Mouse (Mus musculus) heart, embryonic 14.5 days (tissue): ENCODE results near the gene Zfp609. TPM values are rescaled to one million over a fixed set of nuclear protein-coding genes. Genes with fewer than 3 reads are reported as not detected.
A peak's percentile ranks its signal among the peaks of the same experiment; 100 is the strongest.

Experiments used
- ATAC-seq: fragments of 200-750 bp; cut with Nextera tagmentation; 2 replicates; pipeline ENCODE4 v1.8.0; 2017; ENCODE audit warnings: low read depth, moderate TSS enrichment; ENCODE audit not compliant: insufficient number of reproducible peaks, insufficient read depth, low FRiP score
- H3K27ac ChIP-seq, 2 experiments: fragments of 200-500 bp in 1 of 2; fragments of 300-500 bp in 1 of 2; sonication (generic) in 1 of 2; replicated peaks in 1 of 2; 2 replicates each; pipeline ENCODE4 v1.5.1; 2012 to 2014; ENCODE audit warnings: low read depth in 2 of 2, low read length in 2 of 2, control low read depth in 1 of 2, mild to moderate bottlenecking in 1 of 2, mixed read lengths in 1 of 2; ENCODE audit not compliant: control insufficient read depth in 1 of 2, insufficient read depth in 1 of 2
- H3K27me3 ChIP-seq: fragments of 300-500 bp; sonication (generic); 2 replicates; pipeline ENCODE4 v1.6.1; 2014; ENCODE audit warnings: mild to moderate bottlenecking, low read length, control low read depth; ENCODE audit not compliant: control insufficient read depth, insufficient read depth
- H3K36me3 ChIP-seq: fragments of 300-500 bp; sonication (generic); 2 replicates; pipeline ENCODE4 v1.6.1; 2014; ENCODE audit warnings: mild to moderate bottlenecking, control low read depth, low read length, mixed read lengths; ENCODE audit not compliant: control insufficient read depth, insufficient read depth
- H3K4me1 ChIP-seq, 2 experiments: fragments of 200-500 bp in 1 of 2; fragments of 300-500 bp in 1 of 2; sonication (generic) in 1 of 2; 2 replicates each; pipeline ENCODE4 v1.6.1; 2012 to 2014; ENCODE audit warnings: low read length in 2 of 2, control low read depth in 1 of 2, mixed read lengths in 1 of 2; ENCODE audit not compliant: control insufficient read depth in 2 of 2, insufficient read depth in 2 of 2
- H3K4me2 ChIP-seq: fragments of 300-500 bp; sonication (generic); 2 replicates; pipeline ENCODE4 v1.6.1; 2014; ENCODE audit warnings: mild to moderate bottlenecking, low read length
- H3K4me3 ChIP-seq, 2 experiments: fragments of 200-500 bp in 1 of 2; fragments of 300-500 bp in 1 of 2; sonication (generic) in 1 of 2; 2 replicates each; pipeline ENCODE4 v1.5.1; 2012 to 2014; ENCODE audit warnings: low read length in 2 of 2, mild to moderate bottlenecking in 2 of 2, control low read depth in 1 of 2, low read depth in 1 of 2, moderate library complexity in 1 of 2; ENCODE audit not compliant: control insufficient read depth in 1 of 2, insufficient read depth in 1 of 2
- H3K9ac ChIP-seq: fragments of 300-500 bp; sonication (generic); 2 replicates; pipeline ENCODE4 v1.6.1; 2014; ENCODE audit warnings: mild to moderate bottlenecking, low read length
- H3K9me3 ChIP-seq: fragments of 300-500 bp; sonication (generic); 2 replicates; pipeline ENCODE4 v1.6.1; 2016; ENCODE audit warnings: low read length, control low read depth; ENCODE audit not compliant: control insufficient read depth
- WGBS: fragments of 180-500 bp; shearing (Covaris S2); extraction: QIAGEN DNeasy Blood & Tissue Kit; methylation state at CpG from one replicate; pipeline ENCODE4 v1.1.7; 2014; 5-methylcytosine and 5-hydroxymethylcytosine counted together
- polyA plus RNA-seq: library from polyadenylated mRNA; unstranded; fragments of >200 nt; fragmentation: Nextera tagmentation; extraction: Ambion mirVana; gene quantifications from 2 replicates; pipeline ENCODE4 v1.2.1, GENCODE M21; 2014

The Zfp609 gene
- polyA plus RNA-seq, 1 experiment from 2014 or later = 6.1 TPM

DNA sequence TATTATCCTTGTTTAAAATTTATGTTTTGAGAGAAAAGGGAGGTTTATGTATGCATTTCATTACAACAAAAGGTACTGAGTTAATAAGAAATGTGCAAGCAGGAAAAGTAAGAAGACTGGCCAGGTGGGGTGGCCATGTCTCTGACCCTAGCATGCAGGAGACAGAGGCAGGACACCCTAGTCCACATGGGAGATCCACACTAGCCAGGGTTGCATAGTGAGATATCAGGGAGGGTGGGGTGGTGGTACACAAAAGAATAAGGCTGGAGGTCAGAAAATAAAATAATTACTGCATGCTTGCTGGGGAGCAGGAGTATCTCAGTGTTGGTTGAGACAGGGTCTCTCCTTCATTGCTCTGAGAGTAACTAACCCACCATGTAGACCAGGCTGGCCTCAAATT, 84.0 kb downstream of the Zfp609 start:
- ATAC-seq = no peak
- peak overlapping the region in 1 of 2 experiments; percentile 87; a peak in 2 of 4 replicates for H3K27ac ChIP-seq
- H3K27me3 ChIP-seq = no peaks in the 10 kb centered on the region
- no peak overlapping the region for H3K9ac ChIP-seq
- H3K4me1 ChIP-seq = peaks cover 9 to 32% of the 10 kb centered on the region in 2 experiments
- no peaks in the 10 kb centered on the region for H3K36me3 ChIP-seq
- no peaks in the 10 kb centered on the region for H3K9me3 ChIP-seq
- H3K4me2 ChIP-seq = no peak overlapping the region
- no peak overlapping the region for H3K4me3 ChIP-seq

DNA sequence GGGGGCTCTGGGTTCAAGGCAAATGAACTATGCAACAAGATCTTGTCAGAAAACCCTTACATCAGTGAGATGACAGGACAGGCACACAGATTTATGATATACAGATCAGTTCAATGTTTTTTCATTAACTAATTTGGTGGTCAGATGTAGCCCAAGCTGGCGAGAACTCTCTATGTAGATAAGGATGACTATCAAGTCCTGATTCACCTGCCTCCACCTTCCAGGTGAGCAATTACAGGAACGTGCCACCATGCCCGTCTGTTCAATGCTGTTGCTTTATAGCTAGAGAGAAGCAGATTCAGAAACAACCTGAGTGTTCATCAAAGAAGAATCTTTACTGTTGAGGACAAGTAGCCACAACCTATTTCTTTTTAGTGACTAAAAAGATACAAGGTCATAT, 84.6 kb downstream of the Zfp609 start:
- 88% methylated on average over 3 of the region's 3 CpGs for WGBS

GRCm38 (mm10) chr9:65741066-65741852, 86.1 kb downstream of the Zfp609 start:
- Histone ChIP-seq H3K27me3 (no peaks in the 10 kb centered on the region), H3K36me3 (no peaks in the 10 kb centered on the region), H3K4me1 (peaks cover 9 to 31% of the 10 kb centered on the region in 2 experiments), H3K9me3 (no peaks in the 10 kb centered on the region), H3K4me2 (no peak overlapping the region), H3K9ac (no peak overlapping the region), H3K27ac (no peak overlapping the region; a peak in 1 of 4 replicates), H3K4me3 (no peak overlapping the region)
- 88% methylated on average over 14 of the region's 14 CpGs for WGBS
- no peak for ATAC-seq

More for the DNA sequence above, 84.6 kb downstream of the Zfp609 start:
- Histone ChIP-seq H3K4me1 (peaks cover 9 to 32% of the 10 kb centered on the region in 2 experiments), H3K27ac (no peak overlapping the region), H3K36me3 (no peaks in the 10 kb centered on the region), H3K27me3 (no peaks in the 10 kb centered on the region), H3K4me2 (no peak overlapping the region), H3K9ac (no peak overlapping the region), H3K4me3 (no peak overlapping the region), H3K9me3 (no peaks in the 10 kb centered on the region)
- ATAC-seq = no peak

DNA sequence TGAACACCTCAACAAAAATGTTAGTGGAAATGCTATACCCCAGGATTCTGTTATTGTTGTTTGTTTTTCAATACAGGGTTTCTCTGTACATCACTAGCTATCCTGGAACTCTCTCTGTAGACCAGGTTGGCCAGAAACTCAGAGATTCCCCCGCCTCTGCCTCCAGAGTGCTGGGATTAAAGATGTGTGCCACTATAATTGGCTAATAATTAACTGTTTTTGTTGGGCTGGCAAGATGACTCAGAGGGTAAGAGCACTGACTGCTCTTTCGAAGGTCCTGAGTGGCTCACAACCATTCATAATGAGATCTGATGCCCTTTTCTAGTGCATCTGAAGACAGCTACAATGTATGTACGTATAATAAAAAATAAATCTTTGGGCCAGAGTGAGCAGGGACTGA, 92.4 kb downstream of the Zfp609 start:
- Histone ChIP-seq H3K9me3 (no peaks in the 10 kb centered on the region), H3K9ac (no peak overlapping the region), H3K36me3 (peaks cover 9% of the 10 kb centered on the region), H3K27me3 (no peaks in the 10 kb centered on the region), H3K4me1 (peaks cover 2 to 15% of the 10 kb centered on the region in 2 experiments; a peak in 2 of 4 replicates), H3K4me2 (no peak overlapping the region), H3K27ac (peak overlapping the region in 1 of 2 experiments; percentile 71; a peak in 3 of 4 replicates), H3K4me3 (no peak overlapping the region)
- no peak for ATAC-seq
- WGBS = 83% methylated on average over 3 of the region's 3 CpGs

DNA sequence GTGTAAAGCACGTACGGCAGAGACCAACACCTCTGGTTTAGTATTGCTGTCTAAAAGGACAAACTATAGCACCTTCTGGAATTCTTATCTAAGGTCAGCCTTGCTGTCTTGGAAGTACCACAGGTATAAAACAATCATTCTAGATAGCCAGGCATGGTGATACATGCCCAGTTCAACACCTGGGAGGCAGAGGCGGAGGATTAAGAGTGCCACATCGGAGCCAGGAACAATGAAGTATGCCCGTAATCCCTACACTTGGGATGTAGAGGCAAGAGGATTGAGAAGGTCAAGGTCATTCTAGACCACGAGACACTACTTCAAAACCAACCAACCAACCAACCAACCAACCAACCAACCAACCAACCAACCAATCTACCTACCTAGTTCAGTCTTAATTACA, 98.8 kb downstream of the Zfp609 start:
- Histone ChIP-seq H3K9ac (no peak overlapping the region), H3K9me3 (no peaks in the 10 kb centered on the region), H3K4me2 (no peak overlapping the region), H3K27me3 (no peaks in the 10 kb centered on the region), H3K4me1 (peaks cover 13 to 32% of the 10 kb centered on the region in 2 experiments), H3K36me3 (peaks cover 16% of the 10 kb centered on the region), H3K4me3 (no peak overlapping the region), H3K27ac (no peak overlapping the region)
- WGBS = 94% methylated on average over 6 of the region's 6 CpGs
- ATAC-seq = no peak

GRCm38 (mm10) chr9:65727491-65727890, 99.9 kb downstream of the Zfp609 start:
- Histone ChIP-seq H3K4me1 (peaks cover 15 to 34% of the 10 kb centered on the region in 2 experiments), H3K4me2 (no peak overlapping the region), H3K4me3 (no peak overlapping the region), H3K27ac (no peak overlapping the region), H3K9ac (no peak overlapping the region), H3K27me3 (no peaks in the 10 kb centered on the region), H3K36me3 (peaks cover 16% of the 10 kb centered on the region), H3K9me3 (no peaks in the 10 kb centered on the region)
- no peak for ATAC-seq
- 79% methylated on average over 4 of the region's 4 CpGs for WGBS

GRCm38 (mm10) chr9:65726431-65726830, 100.9 kb downstream of the Zfp609 start:
- Histone ChIP-seq H3K4me1 (peaks cover 17 to 44% of the 10 kb centered on the region in 2 experiments), H3K4me2 (no peak overlapping the region), H3K9ac (no peak overlapping the region), H3K4me3 (no peak overlapping the region), H3K27ac (peak overlapping the region in 1 of 2 experiments; percentile 87; a peak in 2 of 4 replicates), H3K36me3 (peaks cover 16% of the 10 kb centered on the region), H3K9me3 (no peaks in the 10 kb centered on the region), H3K27me3 (no peaks in the 10 kb centered on the region)
- 79% methylated on average over 3 of the region's 3 CpGs for WGBS
- no peak for ATAC-seq
